Mouse (Mus musculus) heart, adult 2 months (tissue): ENCODE data around the gene Cela1.

Source experiments
- CTCF ChIP-seq: fragments of 200-600 bp; IDR thresholded peaks from 2 replicates; pipeline ENCODE4 v1.8.1; 2022; ENCODE audit warnings: antibody characterized with exemption, mild to moderate bottlenecking, moderate library complexity
- EP300 ChIP-seq: fragments of 200-500 bp; IDR thresholded peaks from 2 replicates; pipeline ENCODE4 v1.6.1; 2011; ENCODE audit warnings: low read depth, low read length, control low read depth; ENCODE audit not compliant: insufficient read depth
- POLR2A ChIP-seq: fragments of 200-500 bp; IDR thresholded peaks from 2 replicates; pipeline ENCODE4 v1.6.1; 2011; ENCODE audit warnings: mild to moderate bottlenecking, low read depth, low read length, control low read depth; ENCODE audit not compliant: insufficient read depth

- no peak for TF ChIP-seq CTCF
- no peak for TF ChIP-seq POLR2A
- no peak for TF ChIP-seq EP300
Measured at GRCm38 (mm10) chr15:100655201-100655600, 32.5 kb downstream of the Cela1 start.
